Mouse (Mus musculus): Measurements from ENCODE around the gene Vps29. TPM values are rescaled to one million over a fixed set of nuclear protein-coding genes. Genes with fewer than 3 reads are reported as not detected.

Gene Vps29
- polyA plus RNA-seq, 1 experiment from 2014 or later: 295 TPM

DNA sequence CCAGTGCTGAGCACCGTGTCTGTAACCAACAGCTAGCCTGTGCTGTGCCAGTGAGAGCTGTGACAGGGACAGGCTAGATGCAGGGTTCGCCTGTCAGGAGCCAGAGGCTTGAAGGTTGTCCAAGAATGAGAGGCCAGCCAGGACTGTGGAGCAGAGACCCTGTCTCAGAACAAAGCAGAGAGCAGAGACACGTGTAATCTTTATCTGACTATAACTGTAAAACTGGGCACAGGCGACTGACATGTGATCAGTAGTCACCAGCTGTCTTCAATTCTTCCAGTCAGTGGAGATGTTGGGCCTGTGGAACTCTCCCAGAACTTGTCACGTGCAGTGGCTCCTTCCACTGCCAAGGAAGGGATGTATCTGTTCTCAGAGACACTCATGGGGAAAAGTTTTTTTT is 48.6 kb downstream of the Vps29 start:
- no peak for TF ChIP-seq CTCF (IDR thresholded peaks at IDR 0.05; ENCODE audit: low read depth)
- ATAC-seq (replicated peaks; ENCODE audit: low FRiP score, low read depth) (no peak), DNase-seq (ENCODE audit: low spot score) (no peak)
- 81% methylated on average over 5 of the region's 5 CpGs for whole genome bisulfite sequencing
- Histone ChIP-seq H3K4me2 (ENCODE audit: low read length) (no peak overlapping the region), H3K4me1 (replicated peaks; ENCODE audit: insufficient read depth, low read length) (no peaks in the 10 kb centered on the region), H3K9ac (ENCODE audit: low read depth, low read length) (no peak overlapping the region), H3K27ac (0 out of 2 replicates have a peak overlapping the region, but pooled peaks have one; percentile 16), H3K9me3 (replicated peaks; ENCODE audit: low read length) (no peaks in the 10 kb centered on the region), H3K4me3 (replicated peaks; ENCODE audit: low read depth, low read length) (no peak overlapping the region), H3K36me3 (ENCODE audit: insufficient read depth, low read length) (peaks cover 62% of the 10 kb centered on the region), H3K27me3 (ENCODE audit: insufficient read depth, low read length) (no peaks in the 10 kb centered on the region)

DNA sequence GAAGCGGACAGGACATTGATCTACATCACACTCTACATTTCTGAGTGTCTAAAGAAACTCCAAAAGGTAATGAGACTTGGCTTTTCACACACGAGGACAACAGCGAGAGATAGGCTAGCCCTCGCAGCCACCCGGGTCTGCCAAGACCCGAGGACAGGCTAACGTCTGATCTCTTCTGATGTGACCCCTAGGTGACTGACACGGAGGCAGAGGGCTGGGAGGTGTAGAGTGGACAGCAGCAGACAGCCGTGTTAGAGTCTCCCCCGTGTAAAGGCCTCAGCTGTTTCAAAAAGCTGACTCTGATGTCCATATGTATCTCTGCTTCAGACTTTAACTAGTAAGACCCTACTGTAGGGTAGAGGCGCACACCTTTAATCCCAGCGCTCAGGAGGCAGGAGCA is 49.2 kb downstream of the Vps29 start:
- no peak for ATAC-seq (replicated peaks; ENCODE audit: low FRiP score, low read depth)
- no peak overlapping the region for H3K9ac ChIP-seq (ENCODE audit: low read depth, low read length)
- no peak overlapping the region for H3K4me2 ChIP-seq (ENCODE audit: low read length)
- no peak for TF ChIP-seq CTCF (IDR thresholded peaks at IDR 0.05; ENCODE audit: low read depth)
- no peaks in the 10 kb centered on the region for H3K27me3 ChIP-seq (ENCODE audit: insufficient read depth, low read length)
- H3K4me1 ChIP-seq (replicated peaks; ENCODE audit: insufficient read depth, low read length): no peaks in the 10 kb centered on the region
- no peak overlapping the region for H3K27ac ChIP-seq
- H3K4me3 ChIP-seq (replicated peaks; ENCODE audit: low read depth, low read length): no peak overlapping the region
- H3K9me3 ChIP-seq (replicated peaks; ENCODE audit: low read length): no peaks in the 10 kb centered on the region
- WGBS: 88% methylated on average over 12 of the region's 12 CpGs
- no peak for DNase-seq (ENCODE audit: low spot score)
- H3K36me3 ChIP-seq (ENCODE audit: insufficient read depth, low read length): peaks cover 62% of the 10 kb centered on the region

DNA sequence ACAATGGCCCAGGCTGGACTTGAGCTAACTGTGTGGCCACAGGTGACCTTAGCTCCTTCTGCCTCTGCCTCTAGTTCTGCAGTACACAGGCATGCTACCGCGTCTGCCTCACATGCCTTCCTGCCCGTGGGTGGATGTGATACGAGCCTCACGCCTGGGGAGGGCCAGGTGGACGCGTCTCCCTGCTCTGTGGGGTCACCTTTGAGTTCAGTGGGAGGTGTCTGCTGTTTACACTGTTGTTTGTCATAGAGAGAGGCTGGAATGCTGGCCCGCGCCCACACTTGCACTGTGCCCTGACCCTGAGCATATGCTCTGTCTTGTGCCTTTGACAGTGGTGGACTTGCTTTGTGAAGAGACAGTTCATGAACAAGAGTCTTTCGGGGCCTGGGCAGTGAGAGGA is 51.4 kb downstream of the Vps29 start:
- 78% methylated on average over 10 of the region's 10 CpGs for WGBS
- no peak for ATAC-seq (replicated peaks; ENCODE audit: low FRiP score, low read depth)
- TF ChIP-seq CTCF (IDR thresholded peaks at IDR 0.05; ENCODE audit: low read depth): no peak

DNA sequence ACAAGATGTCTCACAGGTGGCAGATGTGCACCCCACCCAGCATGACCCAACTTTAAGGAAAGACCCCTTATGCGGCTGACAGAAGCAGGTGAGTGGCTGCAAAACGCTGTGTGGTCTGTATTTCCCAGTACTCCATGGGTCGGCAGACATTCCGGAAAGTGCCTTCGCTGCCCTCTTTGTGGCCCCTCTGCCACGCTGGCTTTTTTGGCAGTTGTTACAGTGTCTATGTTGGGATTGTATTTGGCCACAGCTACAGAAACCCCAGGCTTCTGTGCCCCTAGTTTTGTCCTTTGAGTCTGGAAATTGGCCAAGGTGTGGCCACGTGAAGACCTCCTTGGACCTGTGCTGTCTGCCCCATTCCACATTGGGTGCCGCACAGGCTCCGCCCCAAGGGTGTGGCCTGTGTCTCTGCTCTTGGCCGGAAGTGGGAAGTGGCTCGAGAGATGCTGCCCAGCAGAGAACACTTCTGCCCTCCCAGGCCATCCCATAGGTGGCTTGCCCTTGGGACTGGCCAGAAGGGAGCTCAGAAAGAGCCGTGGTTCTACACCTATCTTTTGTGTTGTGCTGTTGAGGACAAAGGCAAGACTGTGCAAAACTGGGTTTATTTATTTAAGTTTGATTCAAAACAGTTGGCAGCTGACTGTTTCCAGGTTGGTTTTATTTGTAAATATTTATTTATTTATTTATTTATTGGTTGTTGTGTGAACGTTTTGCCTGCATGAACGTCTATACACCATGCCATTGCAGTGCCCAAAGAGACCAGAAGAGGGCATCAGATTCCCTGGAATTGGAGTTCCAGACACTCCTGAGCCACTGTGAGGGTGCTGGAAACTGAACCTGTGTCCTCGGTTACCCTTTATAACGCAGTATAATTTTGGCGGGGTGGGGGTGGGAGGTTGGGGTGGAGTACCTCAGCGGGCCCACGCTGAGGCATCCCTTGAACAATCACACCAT is 55.8 kb downstream of the Vps29 start:
- Histone ChIP-seq H3K4me3 (replicated peaks; ENCODE audit: low read depth, low read length) (no peak overlapping the region), H3K4me2 (ENCODE audit: low read length) (no peak overlapping the region), H3K9ac (ENCODE audit: low read depth, low read length) (no peak overlapping the region), H3K27me3 (ENCODE audit: insufficient read depth, low read length) (no peaks in the 10 kb centered on the region), H3K4me1 (replicated peaks; ENCODE audit: insufficient read depth, low read length) (no peaks in the 10 kb centered on the region), H3K27ac (no peak overlapping the region), H3K9me3 (replicated peaks; ENCODE audit: low read length) (no peaks in the 10 kb centered on the region), H3K36me3 (ENCODE audit: insufficient read depth, low read length) (peaks cover 26% of the 10 kb centered on the region)
- 87% methylated on average over 19 of the region's 19 CpGs for WGBS
- DNase-seq (ENCODE audit: low spot score) (no peak), ATAC-seq (replicated peaks; ENCODE audit: low FRiP score, low read depth) (0 out of 2 replicates have a peak, but pooled peaks have one; percentile 13)
- TF ChIP-seq CTCF (IDR thresholded peaks at IDR 0.05; ENCODE audit: low read depth): peak; percentile 42; the same call in 1 of the 2 replicates

More for the DNA sequence above, 51.4 kb downstream of the Vps29 start:
- Histone ChIP-seq H3K36me3 (ENCODE audit: insufficient read depth, low read length) (peaks cover 57% of the 10 kb centered on the region), H3K4me2 (ENCODE audit: low read length) (no peak overlapping the region), H3K27ac (no peak overlapping the region), H3K4me1 (replicated peaks; ENCODE audit: insufficient read depth, low read length) (no peaks in the 10 kb centered on the region), H3K4me3 (replicated peaks; ENCODE audit: low read depth, low read length) (no peak overlapping the region), H3K9me3 (replicated peaks; ENCODE audit: low read length) (no peaks in the 10 kb centered on the region), H3K9ac (ENCODE audit: low read depth, low read length) (no peak overlapping the region), H3K27me3 (ENCODE audit: insufficient read depth, low read length) (no peaks in the 10 kb centered on the region)
- DNase-seq (ENCODE audit: low spot score): no peak

GRCm38 (mm10) chr5:122411892-122412291 is 57.7 kb downstream of the Vps29 start:
- Histone ChIP-seq H3K4me3 (replicated peaks; ENCODE audit: low read depth, low read length) (no peak overlapping the region), H3K27me3 (ENCODE audit: insufficient read depth, low read length) (no peaks in the 10 kb centered on the region), H3K36me3 (ENCODE audit: insufficient read depth, low read length) (peaks cover 8% of the 10 kb centered on the region; the same call in 1 of the 2 replicates), H3K9ac (ENCODE audit: low read depth, low read length) (no peak overlapping the region), H3K4me1 (replicated peaks; ENCODE audit: insufficient read depth, low read length) (no peaks in the 10 kb centered on the region), H3K4me2 (ENCODE audit: low read length) (no peak overlapping the region), H3K27ac (no peak overlapping the region), H3K9me3 (replicated peaks; ENCODE audit: low read length) (no peaks in the 10 kb centered on the region)
- ATAC-seq (replicated peaks; ENCODE audit: low FRiP score, low read depth) (no peak), DNase-seq (ENCODE audit: low spot score) (no peak)
- TF ChIP-seq CTCF (IDR thresholded peaks at IDR 0.05; ENCODE audit: low read depth): no peak
- WGBS: 65% methylated on average over 5 of the region's 5 CpGs

- H3K4me2 ChIP-seq (ENCODE audit: low read length): no peak overlapping the region
- 39% methylated on average over 6 of the region's 6 CpGs for WGBS
- H3K36me3 ChIP-seq (ENCODE audit: insufficient read depth, low read length): no peaks in the 10 kb centered on the region
- H3K9me3 ChIP-seq (replicated peaks; ENCODE audit: low read length): no peaks in the 10 kb centered on the region
- no peak overlapping the region for H3K4me3 ChIP-seq (replicated peaks; ENCODE audit: low read depth, low read length)
- ATAC-seq (replicated peaks; ENCODE audit: low FRiP score, low read depth) (0 out of 2 replicates have a peak, but pooled peaks have one; percentile 17), DNase-seq (ENCODE audit: low spot score) (peak; percentile 70)
- H3K27me3 ChIP-seq (ENCODE audit: insufficient read depth, low read length): no peaks in the 10 kb centered on the region
- H3K9ac ChIP-seq (ENCODE audit: low read depth, low read length): no peak overlapping the region
- H3K4me1 ChIP-seq (replicated peaks; ENCODE audit: insufficient read depth, low read length): no peaks in the 10 kb centered on the region
- TF ChIP-seq CTCF (IDR thresholded peaks at IDR 0.05; ENCODE audit: low read depth): no peak
- peak overlapping the region; percentile 2; the same call in 1 of the 2 replicates for H3K27ac ChIP-seq
Observed at GRCm38 (mm10) chr5:122412826-122413225, 58.7 kb downstream of the Vps29 start.

All from kidney, postnatal 0 days (tissue).